Mouse (Mus musculus) adrenal gland, adult 18-20 months (tissue): ENCODE data around the gene Cttnbp2. TPM values are rescaled to one million over a fixed set of nuclear protein-coding genes. Genes with fewer than 3 reads are reported as not detected.

Source experiments
- DNase-seq, 2 experiments: peaks; one replicate each; pipeline ENCODE4 v3.0.0; 2021 to 2022; ENCODE audit warnings: low spot score in 2 of 2
- long read RNA-seq, 2 experiments: library from polyadenylated mRNA; stranded (forward); transcript quantifications; one replicate each; pipeline ENCODE4 v2.0.0; 2021
- total RNA-seq, 2 experiments: library from RNA; stranded (reverse); gene quantifications; 1 replicate in 1 of 2; 2 replicates in 1 of 2; pipeline ENCODE4 v1.2.3; 2021

The Cttnbp2 gene
- total RNA-seq, result 10 to 100 TPM; 65.9 to 88.8 TPM
- long read RNA-seq, experiment 1, full-length matches to known transcripts, result 10 of 17 reads
- long read RNA-seq, experiment 1, partial matches to known transcripts, result 2 of 17 reads
- long read RNA-seq, experiment 1, other reads (novel, unspliced or antisense), result 5 of 17 reads
- long read RNA-seq, experiment 2, full-length matches to known transcripts, result 8 of 44 reads
- long read RNA-seq, experiment 2, partial matches to known transcripts, result 25 of 44 reads
- long read RNA-seq, experiment 2, other reads (novel, unspliced or antisense), result 11 of 44 reads

GRCm38 (mm10) chr6:18514480-18515352, at the start of gene Cttnbp2:
Cttnbp2 (minus strand) TSS chr6:18514843.
- peak; percentile 64 to 77 for DNase-seq

GRCm38 (mm10) chr6:18559019-18559418, 44.4 kb upstream of the Cttnbp2 start:
- no peak for DNase-seq

- no peak for DNase-seq
Observed at GRCm38 (mm10) chr6:18547516-18548465, 33.1 kb upstream of the Cttnbp2 start.

- DNase-seq, result no peak
Observed at GRCm38 (mm10) chr6:18543878-18544277, 29.2 kb upstream of the Cttnbp2 start.

DNA sequence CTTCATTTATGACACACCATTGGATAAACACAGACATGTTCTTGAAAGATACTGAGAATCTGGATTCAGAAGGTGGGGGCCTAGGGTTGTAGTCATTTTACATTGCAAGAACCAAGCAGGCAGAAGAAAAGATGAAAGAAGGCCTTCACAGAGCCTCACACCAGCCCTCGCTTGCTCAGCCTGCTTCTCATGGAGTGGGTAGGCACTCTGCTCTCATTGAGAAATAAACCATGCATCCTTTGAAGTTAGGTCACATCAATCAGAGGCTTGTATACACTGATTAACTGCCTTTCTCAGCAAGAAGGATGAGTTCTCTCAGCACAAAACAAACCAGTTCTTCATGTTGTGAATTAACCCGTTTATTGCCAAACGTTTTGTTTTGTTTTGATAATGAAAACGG, 25.8 kb upstream of the Cttnbp2 start:
- DNase-seq, result no peak

DNA sequence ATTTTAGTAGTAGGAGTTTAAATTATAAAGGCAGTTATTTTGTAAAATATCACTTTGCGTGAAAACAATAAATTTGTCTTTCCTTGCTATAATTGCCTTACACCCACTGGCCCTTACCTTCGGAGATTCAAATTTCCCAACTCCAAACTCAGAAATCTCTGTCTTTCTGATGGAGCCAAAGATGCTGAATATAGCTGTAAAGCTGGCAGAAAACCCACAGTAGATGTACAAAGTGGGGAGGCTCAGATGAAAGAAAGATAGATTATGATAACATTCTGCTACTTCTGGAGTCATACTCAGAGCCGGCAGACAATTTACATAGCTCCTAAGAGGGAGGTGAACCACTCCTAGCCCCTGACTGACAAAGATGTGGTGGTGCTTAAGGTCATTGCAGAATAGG, 15.8 kb upstream of the Cttnbp2 start:
- no peak for DNase-seq

GRCm38 (mm10) chr6:18517626-18518025, 3.0 kb upstream of the Cttnbp2 start:
- DNase-seq, result no peak

GRCm38 (mm10) chr6:18513611-18514473, 801 bp downstream of the Cttnbp2 start:
- DNase-seq, result peak; percentile 33 to 41

GRCm38 (mm10) chr6:18511886-18512285, 2.8 kb downstream of the Cttnbp2 start:
- DNase-seq, result no peak

DNA sequence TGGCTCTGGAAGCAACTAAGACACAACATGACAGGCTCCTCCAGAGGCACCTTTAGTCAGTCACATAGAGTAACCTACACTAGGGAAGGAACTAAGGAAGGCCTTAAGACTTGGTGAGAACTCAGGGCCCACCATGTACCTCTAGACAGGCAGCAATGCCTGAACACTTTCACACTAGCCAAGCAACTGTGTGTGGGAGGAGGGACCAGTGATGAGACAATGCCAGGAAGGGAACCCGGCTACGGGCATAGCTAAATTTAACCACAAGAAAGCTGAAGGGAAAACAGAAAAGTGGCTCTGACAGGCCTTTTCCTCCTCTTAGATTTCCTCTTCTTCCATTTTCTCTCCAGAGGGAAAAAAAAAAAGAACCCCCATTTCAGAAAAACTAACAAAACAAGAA, 6.6 kb downstream of the Cttnbp2 start:
- no peak for DNase-seq

DNA sequence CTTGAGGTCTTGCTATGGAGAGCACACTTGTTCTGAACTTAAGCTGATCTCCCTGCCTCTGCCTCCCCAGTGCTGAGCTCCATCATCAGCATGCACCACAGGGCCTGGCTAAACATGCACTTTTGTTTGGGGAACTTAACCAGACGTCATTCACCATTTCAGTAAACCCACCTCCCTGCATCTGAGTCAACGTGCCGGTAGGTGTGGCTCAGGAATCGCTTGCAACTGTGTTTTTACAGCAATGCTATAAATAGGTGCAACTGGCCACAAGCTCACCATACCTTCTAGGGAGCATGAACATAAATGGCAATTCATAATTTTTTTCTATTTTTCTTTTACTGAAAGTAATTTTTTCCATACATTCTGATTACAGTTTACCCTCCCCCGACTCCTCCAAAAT, 14.8 kb downstream of the Cttnbp2 start:
- no peak for DNase-seq

- DNase-seq, result no peak
Observed at GRCm38 (mm10) chr6:18492977-18493376, 21.7 kb downstream of the Cttnbp2 start.

DNA sequence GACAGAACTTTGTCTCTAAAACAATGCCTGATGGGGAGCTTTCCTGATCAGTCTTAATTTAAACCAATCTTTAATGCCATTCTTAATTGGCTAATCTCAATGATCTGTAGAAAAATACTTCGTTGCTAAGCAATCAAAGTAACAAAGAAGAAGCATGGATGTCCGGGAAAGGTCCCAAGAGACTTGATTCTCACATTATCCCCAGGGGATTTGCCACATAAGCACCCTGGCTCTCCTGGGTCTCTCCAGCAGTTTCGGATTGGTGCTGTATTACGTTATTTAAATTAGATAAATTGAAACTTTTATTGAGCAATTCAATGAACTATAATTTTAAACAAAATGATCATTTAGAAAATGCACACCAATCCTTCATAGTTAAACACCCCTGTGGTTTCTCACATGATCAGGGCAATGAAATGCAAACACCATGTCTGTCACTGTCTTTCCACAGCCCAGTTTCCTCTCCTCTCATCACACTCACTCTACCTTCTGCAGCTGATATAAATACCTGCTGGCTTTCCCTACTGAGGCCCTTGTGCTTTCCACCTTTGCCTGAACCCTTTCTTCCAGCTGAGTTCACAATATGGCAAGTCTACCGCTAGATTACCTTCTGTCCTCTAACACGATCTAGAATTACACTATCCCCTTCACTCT, 22.3 kb downstream of the Cttnbp2 start:
- DNase-seq, result no peak

DNA sequence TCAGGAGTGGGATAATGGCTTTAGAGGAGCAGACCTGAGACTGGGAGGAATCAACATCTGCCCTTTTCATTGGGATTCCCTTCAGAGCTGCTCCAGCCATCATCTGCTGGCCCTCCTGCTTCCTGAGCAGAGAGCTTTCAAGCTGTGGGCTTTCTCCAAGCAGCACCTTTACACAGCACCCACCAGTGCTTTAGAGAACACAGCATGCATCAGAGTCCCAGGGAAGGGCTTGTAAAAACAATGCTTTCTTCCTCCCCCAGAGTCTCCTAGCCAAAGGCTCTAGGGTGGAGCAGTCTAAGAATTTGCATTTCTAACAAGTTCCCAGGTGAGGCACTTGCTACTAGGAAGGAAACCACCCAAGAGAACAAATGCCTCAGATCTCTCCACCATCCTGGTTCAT, 29.6 kb downstream of the Cttnbp2 start:
- DNase-seq, result no peak

DNA sequence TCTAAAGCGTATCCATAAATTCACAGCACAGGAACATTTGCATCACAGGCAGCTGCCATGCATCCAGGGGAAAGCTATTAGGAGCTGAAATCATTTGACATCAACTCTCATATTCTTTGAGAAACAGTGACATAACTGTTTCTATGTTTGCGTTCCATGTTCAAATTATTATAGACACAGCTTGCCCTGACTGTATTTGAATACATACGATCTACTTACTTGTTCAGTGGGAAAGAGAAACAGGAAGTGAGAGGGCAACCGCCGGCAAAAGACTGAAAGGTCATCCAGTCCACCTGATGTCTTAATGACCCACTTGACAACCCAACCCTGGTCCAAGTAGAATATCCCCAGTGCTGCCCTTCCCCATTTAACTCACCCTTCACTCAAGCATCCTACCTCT, 30.6 kb downstream of the Cttnbp2 start:
- DNase-seq, result no peak

GRCm38 (mm10) chr6:18482546-18482945, 32.1 kb downstream of the Cttnbp2 start:
- DNase-seq, result no peak

DNA sequence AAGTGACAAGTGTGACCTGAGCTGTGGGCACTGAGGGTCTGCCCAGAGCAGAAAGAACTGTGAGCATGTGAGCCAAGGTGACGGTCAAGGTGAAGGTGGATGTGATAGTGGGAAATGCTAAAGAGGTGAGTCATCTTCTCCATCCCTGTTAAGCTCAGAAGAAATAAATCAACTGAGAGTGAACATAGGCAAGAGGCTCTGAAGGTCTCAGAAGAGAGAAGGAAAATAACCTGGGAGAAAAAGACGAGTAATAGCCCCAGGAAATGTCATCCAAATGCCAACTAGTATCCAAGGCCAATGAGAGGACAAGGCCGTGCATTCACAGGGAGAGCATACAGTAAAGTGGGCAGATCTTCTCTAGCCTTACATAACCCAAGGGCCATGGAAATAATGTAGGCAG, 32.9 kb downstream of the Cttnbp2 start:
- DNase-seq, result peak in 1 of 2 experiments; percentile 42

DNA sequence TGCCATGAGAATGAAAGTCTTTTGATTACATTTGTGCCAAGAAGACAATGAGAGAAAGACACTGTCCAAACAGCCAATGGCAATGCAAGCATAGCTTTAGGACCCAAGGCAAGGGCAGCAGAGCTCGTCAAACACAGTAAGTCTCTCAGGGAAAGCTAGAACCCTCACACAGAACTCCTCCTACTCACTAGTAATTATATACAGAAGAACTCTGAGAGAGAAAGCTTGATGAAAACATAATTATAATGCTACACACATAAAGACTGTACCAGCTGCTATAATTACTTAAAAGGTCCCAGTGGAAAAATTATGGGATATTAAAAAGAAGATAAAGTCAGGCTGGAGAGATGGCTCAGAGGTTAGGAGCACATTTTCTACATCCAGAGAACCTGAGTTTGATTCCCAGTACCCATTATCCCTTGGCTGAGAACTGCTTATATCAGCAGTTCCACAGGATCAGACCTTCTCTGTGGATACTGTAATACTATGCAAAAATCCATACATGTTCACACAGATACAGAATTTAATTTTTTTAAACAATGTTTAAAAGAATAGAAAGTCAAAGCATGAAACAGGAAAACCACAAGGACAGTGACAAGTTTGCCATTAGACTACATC, 37.2 kb downstream of the Cttnbp2 start:
- DNase-seq, result no peak

- no peak for DNase-seq
Observed at GRCm38 (mm10) chr6:18474983-18475382, 39.7 kb downstream of the Cttnbp2 start.
